Mouse (Mus musculus): ENCODE measurements at regions not wholly inside any gene's neighbourhood (a gene's known extent, or its start where the extent isn't known, plus 50 kb on each side); places are given as distances from the start of the nearest gene placed in this dataset.

GRCm38 (mm10) chr1:168552394-168552793 is 120.3 kb upstream of the Pbx1 start:
- 76% methylated on average over 3 of the region's 3 CpGs for whole genome bisulfite sequencing
- Histone ChIP-seq H3K27me3 (ENCODE audit: control insufficient read depth, insufficient read depth, low read length) (no peaks in the 10 kb centered on the region), H3K4me2 (ENCODE audit: low read depth, severe bottlenecking) (no peak overlapping the region)

GRCm38 (mm10) chr1:168549807-168550435 is 117.9 kb upstream of the Pbx1 start:
- WGBS, result 62% methylated on average over 7 of the region's 7 CpGs
- Histone ChIP-seq H3K4me1 (ENCODE audit: control insufficient read depth, insufficient read depth, low read length) (no peaks in the 10 kb centered on the region), H3K9me3 (ENCODE audit: control insufficient read depth, low read length) (no peaks in the 10 kb centered on the region), H3K27ac (replicated peaks; ENCODE audit: low read depth, low read length) (no peak overlapping the region), H3K4me2 (ENCODE audit: low read depth, severe bottlenecking) (no peak overlapping the region), H3K36me3 (ENCODE audit: control insufficient read depth, insufficient read depth, low read length) (no peaks in the 10 kb centered on the region), H3K27me3 (ENCODE audit: control insufficient read depth, insufficient read depth, low read length) (no peaks in the 10 kb centered on the region), H3K4me3 (ENCODE audit: low read depth, low read length) (no peak overlapping the region), H3K9ac (ENCODE audit: low read length) (no peak overlapping the region)
- no peak for ATAC-seq (ENCODE audit: insufficient number of reproducible peaks, low FRiP score, low TSS enrichment, low read depth)
- DNase-seq (ENCODE audit: low spot score), result no peak

More at GRCm38 (mm10) chr1:168552394-168552793, 120.3 kb upstream of the Pbx1 start:
- DNase-seq (ENCODE audit: low spot score), result no peak
- Histone ChIP-seq H3K9ac (ENCODE audit: low read length) (no peak overlapping the region), H3K4me1 (ENCODE audit: control insufficient read depth, insufficient read depth, low read length) (no peaks in the 10 kb centered on the region), H3K36me3 (ENCODE audit: control insufficient read depth, insufficient read depth, low read length) (no peaks in the 10 kb centered on the region), H3K9me3 (ENCODE audit: control insufficient read depth, low read length) (no peaks in the 10 kb centered on the region), H3K27ac (replicated peaks; ENCODE audit: low read depth, low read length) (no peak overlapping the region), H3K4me3 (ENCODE audit: low read depth, low read length) (no peak overlapping the region)
- ATAC-seq (ENCODE audit: insufficient number of reproducible peaks, low FRiP score, low TSS enrichment, low read depth), result no peak

- DNase-seq (ENCODE audit: low spot score) (no peak), ATAC-seq (ENCODE audit: insufficient number of reproducible peaks, low FRiP score, low TSS enrichment, low read depth) (no peak)
- 95% methylated on average over 3 of the region's 3 CpGs for WGBS
- no peak overlapping the region for H3K4me3 ChIP-seq (ENCODE audit: low read depth, low read length)
- no peak overlapping the region for H3K4me2 ChIP-seq (ENCODE audit: low read depth, severe bottlenecking)
- no peak overlapping the region for H3K9ac ChIP-seq (ENCODE audit: low read length)
- H3K27me3 ChIP-seq (ENCODE audit: control insufficient read depth, insufficient read depth, low read length), result no peaks in the 10 kb centered on the region
- no peaks in the 10 kb centered on the region for H3K4me1 ChIP-seq (ENCODE audit: control insufficient read depth, insufficient read depth, low read length)
- H3K27ac ChIP-seq (replicated peaks; ENCODE audit: low read depth, low read length), result no peak overlapping the region
- H3K9me3 ChIP-seq (ENCODE audit: control insufficient read depth, low read length), result no peaks in the 10 kb centered on the region
- H3K36me3 ChIP-seq (ENCODE audit: control insufficient read depth, insufficient read depth, low read length), result no peaks in the 10 kb centered on the region
Measured at GRCm38 (mm10) chr1:168546156-168546555, 114.1 kb upstream of the Pbx1 start.

GRCm38 (mm10) chr1:168545072-168545780 is 113.2 kb upstream of the Pbx1 start:
- H3K4me2 ChIP-seq (ENCODE audit: low read depth, severe bottlenecking), result no peak overlapping the region
- ATAC-seq (ENCODE audit: insufficient number of reproducible peaks, low FRiP score, low TSS enrichment, low read depth), result no peak
- H3K27me3 ChIP-seq (ENCODE audit: control insufficient read depth, insufficient read depth, low read length), result no peaks in the 10 kb centered on the region
- H3K4me3 ChIP-seq (ENCODE audit: low read depth, low read length), result no peak overlapping the region
- WGBS, result 86% methylated on average over 7 of the region's 7 CpGs
- no peak for DNase-seq (ENCODE audit: low spot score)
- H3K36me3 ChIP-seq (ENCODE audit: control insufficient read depth, insufficient read depth, low read length), result no peaks in the 10 kb centered on the region
- H3K27ac ChIP-seq (replicated peaks; ENCODE audit: low read depth, low read length), result no peak overlapping the region
- H3K9me3 ChIP-seq (ENCODE audit: control insufficient read depth, low read length), result no peaks in the 10 kb centered on the region
- H3K9ac ChIP-seq (ENCODE audit: low read length), result no peak overlapping the region
- H3K4me1 ChIP-seq (ENCODE audit: control insufficient read depth, insufficient read depth, low read length), result no peaks in the 10 kb centered on the region

- 57% methylated on average over 2 of the region's 2 CpGs for WGBS
- no peak for ATAC-seq (ENCODE audit: insufficient number of reproducible peaks, low FRiP score, low TSS enrichment, low read depth)
Measured at GRCm38 (mm10) chr1:168541231-168541630, 109.2 kb upstream of the Pbx1 start.

GRCm38 (mm10) chr1:168518087-168518486 is 86.0 kb upstream of the Pbx1 start:
- Histone ChIP-seq H3K9ac (ENCODE audit: low read length) (no peak overlapping the region), H3K27me3 (ENCODE audit: control insufficient read depth, insufficient read depth, low read length) (no peaks in the 10 kb centered on the region), H3K4me3 (ENCODE audit: low read depth, low read length) (no peak overlapping the region), H3K36me3 (ENCODE audit: control insufficient read depth, insufficient read depth, low read length) (no peaks in the 10 kb centered on the region), H3K4me1 (ENCODE audit: control insufficient read depth, insufficient read depth, low read length) (no peaks in the 10 kb centered on the region), H3K9me3 (ENCODE audit: control insufficient read depth, low read length) (no peaks in the 10 kb centered on the region), H3K27ac (replicated peaks; ENCODE audit: low read depth, low read length) (no peak overlapping the region), H3K4me2 (ENCODE audit: low read depth, severe bottlenecking) (no peak overlapping the region)
- DNase-seq (ENCODE audit: low spot score), result no peak
- 86% methylated on average over 6 of the region's 6 CpGs for WGBS
- ATAC-seq (ENCODE audit: insufficient number of reproducible peaks, low FRiP score, low TSS enrichment, low read depth), result no peak

More at GRCm38 (mm10) chr1:168541231-168541630, 109.2 kb upstream of the Pbx1 start:
- H3K27ac ChIP-seq (replicated peaks; ENCODE audit: low read depth, low read length), result no peak overlapping the region
- H3K4me2 ChIP-seq (ENCODE audit: low read depth, severe bottlenecking), result no peak overlapping the region
- no peaks in the 10 kb centered on the region for H3K4me1 ChIP-seq (ENCODE audit: control insufficient read depth, insufficient read depth, low read length)
- DNase-seq (ENCODE audit: low spot score), result no peak
- H3K4me3 ChIP-seq (ENCODE audit: low read depth, low read length), result no peak overlapping the region
- H3K9me3 ChIP-seq (ENCODE audit: control insufficient read depth, low read length), result no peaks in the 10 kb centered on the region
- no peaks in the 10 kb centered on the region for H3K27me3 ChIP-seq (ENCODE audit: control insufficient read depth, insufficient read depth, low read length)
- H3K9ac ChIP-seq (ENCODE audit: low read length), result no peak overlapping the region
- no peaks in the 10 kb centered on the region for H3K36me3 ChIP-seq (ENCODE audit: control insufficient read depth, insufficient read depth, low read length)

- no peak overlapping the region for H3K4me2 ChIP-seq (ENCODE audit: low read depth, severe bottlenecking)
- ATAC-seq (ENCODE audit: insufficient number of reproducible peaks, low FRiP score, low TSS enrichment, low read depth) (no peak), DNase-seq (ENCODE audit: low spot score) (no peak)
- H3K36me3 ChIP-seq (ENCODE audit: control insufficient read depth, insufficient read depth, low read length), result no peaks in the 10 kb centered on the region
- H3K27me3 ChIP-seq (ENCODE audit: control insufficient read depth, insufficient read depth, low read length), result no peaks in the 10 kb centered on the region
- no peaks in the 10 kb centered on the region for H3K4me1 ChIP-seq (ENCODE audit: control insufficient read depth, insufficient read depth, low read length)
- H3K9ac ChIP-seq (ENCODE audit: low read length), result no peak overlapping the region
- no peaks in the 10 kb centered on the region for H3K9me3 ChIP-seq (ENCODE audit: control insufficient read depth, low read length)
- H3K27ac ChIP-seq (replicated peaks; ENCODE audit: low read depth, low read length), result no peak overlapping the region
- H3K4me3 ChIP-seq (ENCODE audit: low read depth, low read length), result no peak overlapping the region
- 79% methylated on average over 1 of the region's 1 CpGs for WGBS
Measured at GRCm38 (mm10) chr1:168506326-168506725, 74.3 kb upstream of the Pbx1 start.

- Histone ChIP-seq H3K4me1 (ENCODE audit: control insufficient read depth, insufficient read depth, low read length) (no peaks in the 10 kb centered on the region), H3K9me3 (ENCODE audit: control insufficient read depth, low read length) (no peaks in the 10 kb centered on the region), H3K36me3 (ENCODE audit: control insufficient read depth, insufficient read depth, low read length) (no peaks in the 10 kb centered on the region), H3K9ac (ENCODE audit: low read length) (no peak overlapping the region), H3K27me3 (ENCODE audit: control insufficient read depth, insufficient read depth, low read length) (no peaks in the 10 kb centered on the region), H3K4me2 (ENCODE audit: low read depth, severe bottlenecking) (no peak overlapping the region), H3K4me3 (ENCODE audit: low read depth, low read length) (no peak overlapping the region), H3K27ac (replicated peaks; ENCODE audit: low read depth, low read length) (no peak overlapping the region)
- WGBS, result 58% methylated on average over 9 of the region's 9 CpGs
- ATAC-seq (ENCODE audit: insufficient number of reproducible peaks, low FRiP score, low TSS enrichment, low read depth), result no peak
- no peak for DNase-seq (ENCODE audit: low spot score)
Measured at GRCm38 (mm10) chr1:168504773-168505172, 72.7 kb upstream of the Pbx1 start.
